Mouse (Mus musculus) olfactory bulb, adult 2 months (tissue): ENCODE data around the gene Mypop.

Experiments
- CTCF ChIP-seq: fragments of 200-500 bp; IDR thresholded peaks from 2 replicates; pipeline ENCODE4 v1.5.1; 2012; ENCODE audit warnings: low read depth, mild to moderate bottlenecking, low read length, moderate library complexity; ENCODE audit not compliant: insufficient read depth
- POLR2A ChIP-seq: fragments of 200-500 bp; IDR thresholded peaks from 2 replicates; pipeline ENCODE4 v1.6.1; 2012; ENCODE audit warnings: mild to moderate bottlenecking, low read depth, low read length, moderate library complexity; ENCODE audit not compliant: insufficient read depth

DNA sequence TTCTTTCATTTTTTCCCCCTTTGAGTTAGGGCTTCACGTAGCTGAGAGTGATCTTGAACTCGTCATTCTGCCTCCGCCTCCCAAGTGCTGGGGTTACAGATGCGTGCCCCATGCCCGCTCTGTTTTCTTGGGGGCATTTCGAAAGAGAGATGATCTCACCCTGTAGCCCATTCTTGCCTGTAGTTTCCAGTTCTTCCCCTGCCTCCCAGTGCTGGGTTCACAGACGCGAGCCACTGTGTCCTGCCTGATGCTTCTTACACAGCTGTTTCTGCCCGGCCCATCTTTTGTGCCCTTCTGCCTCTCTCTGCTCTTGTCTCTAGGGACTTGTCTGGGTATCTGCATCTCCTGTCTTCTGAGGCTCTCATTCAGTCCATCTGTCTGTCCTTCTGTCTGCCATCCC, 48.2 kb upstream of the Mypop start:
- no peak for TF ChIP-seq CTCF
- TF ChIP-seq POLR2A, result no peak
